In genomic region chr6:127614083-127614984, GRCm38 (mm10) we compare ENCODE assay signal across 9 mouse cellular contexts. TPM values are rescaled to one million over a fixed set of nuclear protein-coding genes. Genes with fewer than 3 reads are reported as not detected.
DNase-seq lines count a peak whose midpoint lies in the region; ATAC-seq lines count a peak whose summit lies in the region.
"Had no signal": no experiment of that assay in that cellular context is flagged by ENCODE, and none has a peak within 500 bp of the region (broad histone marks: within the 10 kb centered on the region; RNA-seq: fewer than 3 reads in every experiment).

No protein-coding gene starts in this region.

- 51% methylated on average over 13 of the region's 13 CpGs for WGBS in embryonic facial prominence, embryonic 14.5 days
- 38% methylated on average over 13 of the region's 13 CpGs for WGBS in hindbrain, embryonic 16.5 days
- WGBS in midbrain, embryonic 14.5 days = 40% methylated on average over 13 of the region's 13 CpGs

- no peaks in the 10 kb centered on the region for H3K36me3 ChIP-seq in embryonic facial prominence, embryonic 14.5 days (ENCODE audit: control insufficient read depth, insufficient read depth, low read length)
- no peaks in the 10 kb centered on the region for H3K36me3 ChIP-seq in hindbrain, embryonic 16.5 days (ENCODE audit: control insufficient read depth, insufficient read depth, low read length)
- H3K36me3 ChIP-seq in midbrain, embryonic 14.5 days (ENCODE audit: control insufficient read depth, insufficient read depth, low read length) = no peaks in the 10 kb centered on the region
- H3K36me3 ChIP-seq: embryonic facial prominence, embryonic 13.5 days had no signal

- no peaks in the 10 kb centered on the region for H3K4me1 ChIP-seq in embryonic facial prominence, embryonic 14.5 days (ENCODE audit: control insufficient read depth, insufficient read depth, low read length)
- H3K4me1 ChIP-seq in hindbrain, embryonic 16.5 days (ENCODE audit: control insufficient read depth, insufficient read depth, low read depth, low read length) = peaks cover 5% of the 10 kb centered on the region; the same call in 1 of the 2 replicates
- no peaks in the 10 kb centered on the region for H3K4me1 ChIP-seq in midbrain, embryonic 14.5 days (ENCODE audit: control insufficient read depth, insufficient read depth, low read length)

- no peaks in the 10 kb centered on the region for H3K27me3 ChIP-seq in embryonic facial prominence, embryonic 14.5 days (replicated peaks; ENCODE audit: control insufficient read depth, insufficient read depth, low read length)
- H3K27me3 ChIP-seq in hindbrain, embryonic 16.5 days (replicated peaks; ENCODE audit: control insufficient read depth, insufficient read depth, low read length) = no peaks in the 10 kb centered on the region
- no peaks in the 10 kb centered on the region for H3K27me3 ChIP-seq in midbrain, embryonic 14.5 days (ENCODE audit: control insufficient read depth, insufficient read depth, low read length)
- H3K27me3 ChIP-seq: embryonic facial prominence, embryonic 13.5 days had no signal

- H3K27ac ChIP-seq in embryonic facial prominence, embryonic 14.5 days (replicated peaks; ENCODE audit: low read depth, low read length) = no peak overlapping the region
- H3K27ac ChIP-seq in hindbrain, embryonic 16.5 days (ENCODE audit: low read depth, low read length) = no peak overlapping the region
- H3K27ac ChIP-seq in midbrain, embryonic 14.5 days (replicated peaks; ENCODE audit: low read depth, low read length) = peak overlapping the region; percentile 52; the same call in 1 of the 2 replicates
- H3K27ac ChIP-seq: embryonic facial prominence, embryonic 13.5 days had no signal

- peak; percentile 7 to 11 for DNase-seq in heart, adult 9 months (ENCODE audit: low spot score in 2 of 2)
- no peak for DNase-seq in heart, adult 8-10 months (ENCODE audit: low spot score)
- peak; percentile 24 for DNase-seq in embryonic facial prominence, embryonic 14.5 days (ENCODE audit: low spot score)
- DNase-seq in midbrain, embryonic 14.5 days = peak; percentile 53
- DNase-seq in ovary, postnatal 14 days (ENCODE audit: low spot score) = no peak
- no peak for DNase-seq in frontal cortex, postnatal 10 days (ENCODE audit: low spot score in 2 of 2)
- no peak for DNase-seq in layer of hippocampus, adult 8-10 months (ENCODE audit: low spot score in 2 of 2)

- peak; percentile 62 for ATAC-seq in embryonic facial prominence, embryonic 14.5 days (ENCODE audit: low read depth)
- ATAC-seq in hindbrain, embryonic 16.5 days = peak; percentile 63
- ATAC-seq in midbrain, embryonic 14.5 days (ENCODE audit: low FRiP score, low TSS enrichment) = peak; percentile 72

- no peak overlapping the region for H3K4me3 ChIP-seq in embryonic facial prominence, embryonic 14.5 days (ENCODE audit: low read depth, low read length)
- H3K4me3 ChIP-seq in hindbrain, embryonic 16.5 days (ENCODE audit: low read length) = no peak overlapping the region
- H3K4me3 ChIP-seq in midbrain, embryonic 14.5 days (replicated peaks; ENCODE audit: low read depth, low read length) = no peak overlapping the region
- H3K4me3 ChIP-seq: embryonic facial prominence, embryonic 13.5 days had no signal

- no peak overlapping the region for H3K4me2 ChIP-seq in embryonic facial prominence, embryonic 14.5 days (ENCODE audit: low read depth, low read length)
- H3K4me2 ChIP-seq in hindbrain, embryonic 16.5 days (ENCODE audit: low read length) = no peak overlapping the region
- H3K4me2 ChIP-seq in midbrain, embryonic 14.5 days (ENCODE audit: low read length) = peak overlapping the region; percentile 25; the same call in 1 of the 2 replicates
- H3K4me2 ChIP-seq: embryonic facial prominence, embryonic 13.5 days had no signal

- no peak overlapping the region for H3K9ac ChIP-seq in embryonic facial prominence, embryonic 14.5 days (ENCODE audit: low read depth, low read length)
- no peak overlapping the region for H3K9ac ChIP-seq in hindbrain, embryonic 16.5 days (ENCODE audit: low read depth, low read length)
- no peak overlapping the region for H3K9ac ChIP-seq in midbrain, embryonic 14.5 days (replicated peaks; ENCODE audit: low read length)
- H3K9ac ChIP-seq: embryonic facial prominence, embryonic 13.5 days had no signal

- no peaks in the 10 kb centered on the region for H3K9me3 ChIP-seq in embryonic facial prominence, embryonic 14.5 days (ENCODE audit: control insufficient read depth, low read length)
- no peaks in the 10 kb centered on the region for H3K9me3 ChIP-seq in hindbrain, embryonic 16.5 days (ENCODE audit: control insufficient read depth, low read length)
- H3K9me3 ChIP-seq in midbrain, embryonic 14.5 days (ENCODE audit: control insufficient read depth, low read length) = no peaks in the 10 kb centered on the region
- H3K9me3 ChIP-seq: embryonic facial prominence, embryonic 13.5 days had no signal

RNA-seq across cellular contexts. Expression of gene Cracr2a, which starts 53.2 kb away (rescaled TPM):
- 1 to 10 TPM in 3 of 4 experiments, under 1 TPM in 1; 0.35 to 3.4 (median 2.4) TPM for total RNA-seq in heart, adult 8-10 months (2022)
- 1.0 and 1.1 TPM in 2 replicates for polyA plus RNA-seq in embryonic facial prominence, embryonic 14.5 days (2014; fragmentation: Nextera tagmentation; extraction: Ambion mirVana)
- polyA plus RNA-seq in hindbrain, embryonic 16.5 days (2015; fragmentation: Nextera tagmentation; extraction: Ambion mirVana) = 0.57 and 1.2 TPM in 2 replicates
- 0.22 and 0.41 TPM in 2 replicates for polyA plus RNA-seq in midbrain, embryonic 14.5 days (2014; fragmentation: Nextera tagmentation; extraction: Ambion mirVana)
- 1 to 10 TPM; 2.8 to 3.6 (median 3.4) TPM for total RNA-seq in layer of hippocampus, adult 8-10 months (2022)

Comparison
In these comparisons a context has a peak if more than half of its experiments do, and no peak if none do; other contexts are left out.
1. DNase-seq: peak in heart, adult 9 months (2 of 2), embryonic facial prominence, embryonic 14.5 days (single experiment) and midbrain, embryonic 14.5 days (single experiment); none in heart, adult 8-10 months (single experiment), ovary, postnatal 14 days (single experiment), frontal cortex, postnatal 10 days (0 of 2) and layer of hippocampus, adult 8-10 months (0 of 2).
2. Peak in every context shown above with its lines, with median percentiles within 50 percentile points of each other: ATAC-seq.